Mouse (Mus musculus) embryo, embryonic 11.5 days (tissue): ENCODE results near the gene Scn3a.

ENCODE experiments used
- DNase-seq: peaks from one replicate; pipeline ENCODE4 v3.0.0-alpha.2; 2012; ENCODE audit warnings: low read depth, low spot score

Gene Scn3a

DNA sequence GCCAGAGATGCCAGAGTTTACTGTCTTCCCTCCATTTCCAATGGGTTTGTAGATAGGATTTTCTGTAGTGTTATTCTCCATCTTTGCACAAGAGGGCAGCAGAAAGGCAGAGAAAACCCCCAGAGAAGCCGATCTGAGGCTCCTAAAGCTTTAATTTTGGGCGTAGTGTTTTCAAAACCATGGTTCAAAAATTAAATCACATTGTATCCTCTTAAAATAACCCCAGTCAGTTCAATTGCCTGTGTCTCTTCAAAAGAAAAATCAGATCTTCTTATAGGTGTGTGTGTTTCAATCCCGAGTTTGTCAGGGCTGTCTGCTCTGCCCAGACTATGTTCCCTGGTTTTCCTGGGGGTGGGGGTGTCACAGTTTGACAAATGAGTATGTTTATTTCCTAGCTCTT lies 153.7 kb downstream of the Scn3a start:
- peak; percentile 62 for DNase-seq
